Mouse (Mus musculus): ENCODE measurements at regions not wholly inside any gene's neighbourhood (a gene's known extent, or its start where the extent isn't known, plus 50 kb on each side); places are given as distances from the start of the nearest gene placed in this dataset.
"Not testable (repeated sequence)": the region's sequence is repeated elsewhere in the genome, so short reads cannot be mapped to it uniquely, and the experiment has no call there.

DNA sequence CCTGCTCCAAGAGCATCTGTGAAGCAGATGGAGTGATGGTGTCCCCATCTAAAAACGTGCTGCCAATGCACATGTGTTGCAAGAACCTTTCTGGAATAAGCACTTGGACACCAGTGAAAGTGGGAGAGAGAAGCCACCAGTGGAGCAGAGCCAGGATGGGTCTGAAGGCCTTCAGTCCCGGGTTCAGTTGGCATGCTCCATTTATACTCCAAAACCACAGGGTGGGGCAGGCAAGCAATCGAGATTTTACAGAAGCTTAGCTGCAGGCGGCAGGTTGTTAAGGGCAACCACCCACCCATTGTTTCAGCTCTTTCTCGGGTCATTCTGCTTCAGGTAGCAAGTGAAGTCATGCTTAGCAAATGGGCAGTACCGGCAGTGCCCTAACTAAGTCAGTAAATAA is 51.8 kb upstream of the Sv2b start:
- peak in 1 of 2 experiments; percentile 58 for DNase-seq (ENCODE audit: low spot score in 2 of 2)

DNA sequence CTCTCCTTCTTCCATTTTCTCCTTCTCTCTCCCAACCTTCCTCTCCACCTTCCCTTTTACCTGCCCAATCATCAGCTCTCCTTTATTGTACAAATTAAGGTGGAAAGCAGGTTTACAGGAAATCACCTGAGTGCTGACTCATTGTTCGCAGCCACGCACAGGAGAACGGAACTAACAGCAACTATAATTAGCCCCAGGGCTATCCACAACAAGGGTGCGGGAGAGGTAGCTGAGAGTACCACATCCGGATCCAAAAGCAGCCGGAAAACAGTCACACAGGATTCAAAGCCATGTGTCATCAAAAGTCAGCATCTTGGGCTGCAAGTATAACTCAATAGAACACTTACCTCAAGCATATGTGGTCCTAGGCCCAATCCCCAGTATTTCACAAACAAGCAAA is 53.5 kb upstream of the Sv2b start:
- DNase-seq (ENCODE audit: low spot score in 2 of 2) = no peak

DNA sequence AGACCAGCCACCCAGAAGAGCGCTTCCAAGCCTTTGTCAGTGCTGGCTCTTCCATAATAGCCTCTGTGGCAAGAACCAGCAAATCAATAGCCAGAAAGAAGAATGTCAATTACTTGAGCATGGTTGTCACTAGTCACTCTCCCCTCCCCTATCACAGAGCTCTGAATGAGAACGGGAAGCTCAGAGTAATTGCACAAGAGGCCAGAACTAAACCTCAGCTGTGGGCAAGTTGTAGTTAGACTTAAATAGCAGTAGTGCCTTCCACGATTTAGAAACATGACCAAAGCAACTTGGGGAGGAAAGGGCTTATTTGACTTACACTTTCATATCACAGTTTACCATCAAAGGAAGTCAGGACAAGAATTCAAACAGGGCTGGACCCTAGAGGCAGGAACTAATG is 56.4 kb upstream of the Sv2b start:
- DNase-seq (ENCODE audit: low spot score in 2 of 2) = no peak

DNA sequence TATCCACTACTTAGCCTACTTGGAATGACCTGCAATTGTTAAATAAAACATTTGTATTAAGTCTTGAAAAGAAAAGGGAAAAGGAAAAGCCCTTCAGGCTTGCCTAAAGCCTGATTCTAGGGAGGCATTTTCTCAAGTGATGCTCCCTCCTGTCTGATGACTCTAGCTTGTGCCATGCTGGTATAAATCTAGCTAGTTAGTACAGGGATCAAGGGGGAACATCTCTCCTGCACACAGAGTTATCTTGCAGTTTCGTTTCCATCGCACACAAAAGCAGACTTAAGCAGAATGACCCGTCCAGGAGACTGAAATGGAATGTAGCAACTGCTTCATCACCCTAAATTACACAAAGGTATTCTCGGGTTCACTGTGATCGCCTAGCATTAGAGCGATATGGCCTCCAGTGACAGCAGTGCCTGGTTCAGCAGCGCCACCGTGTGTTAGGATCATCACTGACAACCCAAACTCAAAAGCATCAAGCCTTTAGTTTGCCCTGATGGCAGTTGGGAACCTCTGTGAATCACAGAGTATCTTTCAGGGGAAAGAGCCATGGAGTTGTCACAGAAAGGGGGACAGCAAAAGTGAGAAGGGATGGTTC is 57.3 kb upstream of the Sv2b start:
- peak; percentile 62 to 94 for DNase-seq (ENCODE audit: low spot score in 2 of 2)

DNA sequence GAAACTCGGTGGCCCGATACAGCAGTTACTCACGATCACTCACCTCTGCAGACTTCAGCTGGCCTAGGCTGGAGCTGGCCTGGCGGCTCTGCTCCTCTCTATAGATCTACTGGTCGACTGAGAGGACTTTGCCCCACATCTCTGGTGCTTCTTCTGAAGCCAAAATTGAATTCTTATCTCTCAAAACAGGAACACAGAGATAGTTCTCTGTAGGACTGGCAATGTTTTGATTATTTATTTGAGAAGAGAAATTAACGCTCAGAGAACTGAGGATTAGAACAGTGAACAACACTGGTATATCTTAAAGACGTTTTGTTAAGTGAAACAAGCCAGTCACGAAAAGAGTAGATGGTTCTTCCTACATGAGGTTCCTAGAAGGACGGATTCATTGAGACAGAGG is 59.3 kb upstream of the Sv2b start:
- DNase-seq (ENCODE audit: low spot score in 2 of 2) = no peak

DNA sequence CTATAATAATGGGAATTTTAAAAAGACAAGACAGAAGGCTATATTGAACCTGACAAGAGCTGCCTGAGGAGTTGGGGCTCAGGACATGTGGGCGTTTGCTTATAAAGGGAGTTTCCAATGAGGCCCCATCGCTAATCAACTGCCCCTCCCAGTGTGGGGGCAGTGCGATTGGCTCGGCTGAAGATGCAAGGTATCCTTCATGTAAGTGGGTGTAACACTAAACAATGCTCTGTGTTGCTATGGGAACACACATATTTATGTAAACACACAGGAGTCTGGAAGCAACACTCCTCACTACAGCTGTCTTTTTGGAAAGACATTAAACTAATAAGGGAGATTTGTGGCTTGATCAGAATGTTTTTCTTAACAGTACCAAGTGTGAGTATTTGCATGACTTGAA is 60.3 kb upstream of the Sv2b start:
- no peak for DNase-seq (ENCODE audit: low spot score in 2 of 2)

DNA sequence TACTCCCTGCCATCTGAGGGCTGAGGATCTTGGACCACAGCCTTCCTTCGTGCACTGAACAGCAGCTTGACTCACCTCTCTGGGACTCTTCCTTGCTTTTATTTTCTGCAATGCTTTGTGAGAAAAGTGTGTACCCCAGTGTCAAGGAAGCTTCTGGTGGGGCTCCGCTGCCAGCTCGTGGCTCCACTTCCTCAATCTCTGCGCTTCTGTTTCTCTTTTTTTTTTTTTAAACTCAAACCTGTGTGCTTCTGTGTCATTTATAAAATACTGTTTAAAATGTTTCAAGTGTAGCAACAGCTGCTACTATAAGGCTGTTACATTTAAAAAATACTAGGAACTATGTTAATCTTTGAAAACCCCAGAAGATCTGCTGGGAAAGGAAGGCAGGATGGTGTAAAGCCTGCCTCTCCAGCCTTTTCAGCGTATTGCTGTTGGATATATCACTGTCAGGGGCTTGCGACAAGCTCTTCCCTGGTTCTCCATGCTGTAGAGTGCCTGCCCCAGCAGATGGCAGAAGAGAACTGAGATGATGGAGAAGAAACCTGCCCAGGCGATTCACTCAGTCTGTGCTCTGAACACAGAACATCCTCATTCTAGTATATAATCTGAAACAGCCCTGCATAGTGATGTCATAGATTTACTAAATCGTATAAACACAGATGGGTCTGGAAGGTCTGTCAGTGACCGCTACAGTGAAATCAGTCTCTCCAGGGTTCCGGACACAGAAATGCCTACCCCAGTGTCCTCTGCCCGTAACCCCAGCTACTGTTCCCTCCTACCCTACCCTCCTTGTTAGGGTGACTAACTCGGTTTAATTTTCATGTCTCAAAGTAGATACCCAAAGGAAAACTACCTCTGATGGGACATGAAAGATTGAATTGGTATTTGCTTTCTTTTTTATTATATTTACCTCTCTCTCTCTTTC is 61.8 kb upstream of the Sv2b start:
- peak; percentile 82 to 92 for DNase-seq (ENCODE audit: low spot score in 2 of 2)

DNA sequence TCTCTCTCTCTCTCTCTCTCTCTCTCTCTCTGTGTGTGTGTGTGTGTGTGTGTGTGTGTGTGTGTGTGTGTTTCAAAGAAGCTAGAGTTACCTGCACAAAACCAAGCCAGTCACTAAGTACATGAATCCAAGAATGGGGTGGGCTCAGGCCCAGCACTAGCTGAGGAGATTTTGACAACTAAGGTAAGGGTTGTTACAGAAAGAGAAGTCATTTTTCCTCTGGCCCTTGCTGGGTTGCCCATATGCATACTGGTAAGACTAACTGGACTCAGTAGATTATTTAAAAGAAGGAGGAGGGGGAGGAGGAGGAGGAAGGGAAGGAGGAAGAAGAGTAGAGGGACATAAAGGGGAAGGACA is 62.4 kb upstream of the Sv2b start:
- DNase-seq (ENCODE audit: low spot score in 2 of 2) = no peak

DNA sequence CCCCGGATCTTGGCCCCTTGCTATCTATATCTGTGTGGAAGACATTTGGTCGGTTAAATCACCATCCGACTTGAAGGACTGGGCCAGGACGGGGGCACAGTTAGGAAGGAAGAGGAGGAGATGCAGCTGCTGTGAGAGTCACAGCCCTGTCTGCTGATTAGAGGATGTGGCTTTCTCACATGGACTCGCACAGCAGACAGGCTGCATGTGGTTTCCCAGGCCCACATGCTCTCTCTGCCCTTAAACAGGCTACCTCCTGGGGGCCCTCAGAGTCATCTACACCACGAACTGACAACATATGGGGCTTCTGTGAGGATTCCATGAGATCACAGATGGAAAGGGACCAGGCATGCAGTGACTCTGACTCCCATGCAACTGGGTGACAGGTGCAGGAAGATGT is 62.9 kb upstream of the Sv2b start:
- DNase-seq (ENCODE audit: low spot score in 2 of 2) = no peak

DNA sequence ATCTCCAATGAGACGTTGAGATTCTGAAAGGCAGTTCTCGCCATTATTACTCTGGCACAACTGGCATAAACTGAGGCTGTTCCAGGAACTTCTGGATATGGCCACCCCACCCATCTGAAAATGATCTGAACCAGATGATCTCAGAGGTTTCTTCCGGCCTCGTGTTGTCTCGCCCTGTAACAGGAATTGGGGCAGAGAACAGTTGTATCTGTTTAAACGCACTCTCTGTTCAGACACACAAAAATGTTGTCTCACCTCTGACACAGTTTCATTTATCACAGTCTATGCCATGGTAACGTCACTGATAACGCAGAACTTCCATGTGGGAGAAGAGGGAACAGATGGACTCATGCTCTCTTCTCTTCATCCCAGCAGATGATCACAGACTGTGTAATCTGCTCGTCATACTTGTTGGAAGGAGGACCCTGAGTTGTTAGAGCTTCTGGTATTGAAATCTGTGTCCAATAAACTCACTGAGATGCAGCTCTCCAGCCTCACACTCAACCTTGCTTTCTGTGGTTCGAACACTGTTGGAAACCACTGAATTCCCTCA is 63.9 kb upstream of the Sv2b start:
- peak; percentile 20 to 70 for DNase-seq (ENCODE audit: low spot score in 2 of 2)

DNA sequence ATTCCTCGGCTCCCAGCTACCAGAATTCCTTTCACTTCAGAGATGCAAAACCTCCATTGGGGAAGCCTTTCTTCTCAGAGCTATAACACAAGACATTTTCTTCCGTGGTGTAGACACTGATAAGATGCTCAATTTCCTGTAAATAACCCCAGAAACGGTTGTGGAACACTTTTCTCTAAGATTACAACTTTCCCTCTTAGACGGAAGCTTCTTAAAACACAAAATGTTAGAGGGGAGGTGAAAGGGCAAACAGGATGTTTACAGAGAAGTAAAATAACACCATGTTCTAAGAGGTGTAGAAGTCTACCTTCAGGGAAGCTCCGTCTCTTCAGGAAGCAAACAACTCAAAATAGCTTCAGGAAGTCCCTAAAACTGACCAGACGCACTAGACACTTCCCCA is 65.4 kb upstream of the Sv2b start:
- DNase-seq (ENCODE audit: low spot score in 2 of 2) = no peak

DNA sequence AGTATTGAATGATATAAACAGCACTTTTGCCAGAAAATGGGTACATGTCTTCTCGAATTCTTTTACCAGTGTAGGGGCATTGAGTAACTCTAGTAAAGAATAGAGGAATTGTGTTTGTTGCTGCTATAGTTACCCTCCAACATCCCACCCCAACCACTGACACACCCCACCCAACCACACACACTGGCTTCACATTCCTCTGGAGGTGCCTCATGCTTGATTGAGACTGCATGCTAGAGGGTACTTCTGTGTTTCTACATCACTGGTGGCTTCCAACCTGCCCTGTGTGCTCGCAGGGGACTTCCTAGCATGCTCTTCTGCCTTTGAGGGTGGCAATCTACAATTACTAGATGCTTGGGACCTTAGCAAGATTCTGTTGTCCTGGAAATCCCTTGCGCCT is 70.5 kb upstream of the Sv2b start:
- DNase-seq (ENCODE audit: low spot score in 2 of 2) = no peak

DNA sequence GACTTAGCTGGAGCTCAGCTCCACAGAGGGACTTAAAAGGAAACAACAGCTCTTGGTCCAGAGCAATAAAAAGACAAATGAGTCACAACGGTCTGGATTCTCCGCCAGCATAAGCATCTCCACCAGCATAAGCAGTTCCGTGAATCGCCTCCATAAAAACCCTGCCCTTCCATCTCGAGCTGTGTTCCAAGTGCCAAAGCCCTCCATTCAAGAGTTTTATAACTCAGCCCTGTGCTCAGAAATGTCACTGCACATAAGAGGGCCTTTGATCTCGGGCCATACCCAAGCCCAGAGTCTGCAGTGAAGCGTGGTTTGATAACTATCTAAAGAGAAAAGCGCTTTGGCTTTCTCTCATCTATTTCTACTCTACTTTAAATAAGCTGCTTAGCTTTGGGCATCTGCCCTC is 70.8 kb upstream of the Akap13 start:
- no peak for DNase-seq (ENCODE audit: low spot score in 2 of 2)

DNA sequence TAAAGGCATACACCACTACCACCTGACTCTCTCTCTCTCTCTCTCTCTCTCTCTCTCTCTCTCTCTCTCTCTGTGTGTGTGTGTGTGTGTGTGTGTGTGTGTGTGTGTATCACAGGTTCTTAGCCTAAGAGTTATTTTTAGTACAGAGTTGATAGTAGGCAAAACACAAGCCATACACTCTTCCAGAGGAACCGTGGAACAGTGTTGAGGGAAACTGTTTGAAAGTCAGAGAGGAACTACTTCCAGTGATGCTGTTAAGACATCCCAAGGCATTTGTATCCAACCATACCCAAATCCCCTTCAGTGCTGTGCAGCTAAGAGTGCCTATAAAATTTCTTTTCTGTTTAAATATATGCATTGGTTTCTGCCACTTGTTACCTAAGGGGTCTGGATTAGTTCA is 68.3 kb upstream of the Akap13 start:
- DNase-seq (ENCODE audit: low spot score in 2 of 2) = no peak

DNA sequence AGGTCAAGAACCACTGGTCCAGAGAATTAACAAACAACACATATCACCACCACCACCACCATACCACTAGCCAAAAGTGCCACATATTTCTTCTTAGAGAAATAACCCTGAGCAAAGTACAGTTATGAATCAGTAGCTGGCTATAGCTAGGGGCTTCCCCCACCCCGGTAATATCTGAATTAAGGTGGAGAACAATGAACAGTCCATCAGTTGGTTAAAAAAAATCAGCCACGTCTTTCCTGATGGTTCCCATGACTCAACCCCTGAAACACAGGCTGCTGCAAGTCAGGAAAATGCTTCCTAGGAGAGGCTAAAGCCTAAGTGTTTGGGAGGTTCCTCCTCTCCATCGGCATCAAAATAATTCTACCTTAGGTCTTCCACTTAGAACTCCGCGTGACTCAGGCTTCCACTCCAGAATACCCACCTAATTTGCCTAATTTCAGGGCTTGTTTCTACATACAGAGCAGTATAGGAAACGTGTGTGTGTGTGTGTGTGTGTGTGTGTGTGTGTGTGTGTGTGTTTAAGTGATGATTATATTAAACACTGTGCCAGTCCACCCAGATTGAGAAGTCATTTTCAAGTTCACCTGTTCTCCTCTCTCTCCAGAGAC is 67.4 kb upstream of the Akap13 start:
- no peak for DNase-seq (ENCODE audit: low spot score in 2 of 2)

DNA sequence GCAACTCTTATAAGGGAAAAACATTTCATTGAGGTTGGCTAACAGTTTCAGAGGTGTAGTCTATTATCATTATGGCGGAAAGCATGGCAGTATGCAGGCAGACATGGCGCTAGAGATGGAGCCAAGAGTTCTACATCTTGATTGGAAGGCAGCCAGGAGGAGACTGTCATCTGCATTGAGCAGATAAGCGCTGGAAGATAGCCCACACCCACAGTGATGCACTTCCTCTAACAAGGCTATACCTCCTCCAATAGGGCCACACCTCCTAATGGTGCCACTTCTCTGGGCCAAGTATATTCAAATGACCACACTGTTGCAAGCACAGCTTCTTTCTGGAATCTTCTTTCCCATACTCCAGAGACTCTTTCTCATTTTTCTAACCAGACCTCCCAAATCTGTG is 65.2 kb upstream of the Akap13 start:
- DNase-seq (ENCODE audit: low spot score in 2 of 2) = no peak

DNA sequence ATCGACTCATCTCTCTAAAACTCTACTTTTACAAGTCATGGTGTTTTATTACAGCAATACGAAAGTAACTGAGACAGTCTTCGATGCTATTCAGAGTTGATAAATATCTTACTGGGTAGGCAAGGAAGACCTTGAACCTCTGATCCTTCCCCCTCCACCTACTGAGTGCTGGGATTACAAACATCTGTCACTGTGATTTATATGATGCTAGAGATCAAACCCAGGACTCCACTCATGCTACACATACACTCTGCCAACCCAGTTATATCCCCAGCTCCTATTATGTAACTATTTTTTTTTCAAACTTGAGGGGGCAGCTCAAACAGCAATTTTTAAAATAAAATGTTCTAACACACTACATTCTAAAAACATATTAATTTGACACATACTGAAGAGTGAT is 62.6 kb upstream of the Akap13 start:
- DNase-seq (ENCODE audit: low spot score in 2 of 2) = no peak

DNA sequence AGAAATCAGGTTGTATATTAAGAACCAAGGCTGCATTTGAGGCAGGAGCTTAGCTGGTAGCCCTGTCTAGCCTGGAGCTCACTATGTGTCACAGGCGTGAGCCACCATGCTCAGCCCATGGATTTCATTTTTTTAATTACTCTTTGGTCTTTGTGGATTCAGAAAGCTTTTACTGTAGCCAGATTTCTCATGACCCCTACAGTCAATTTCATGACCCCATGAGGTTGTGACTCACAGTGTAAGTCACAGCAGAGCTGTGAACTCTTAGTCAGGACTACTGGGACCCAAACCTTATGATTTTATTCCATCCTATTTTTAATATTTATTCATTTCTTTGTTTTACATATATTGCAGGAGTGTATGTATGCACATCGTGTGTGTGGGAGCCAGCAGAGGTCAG is 61.9 kb upstream of the Akap13 start:
- DNase-seq (ENCODE audit: low spot score in 2 of 2) = no peak

DNA sequence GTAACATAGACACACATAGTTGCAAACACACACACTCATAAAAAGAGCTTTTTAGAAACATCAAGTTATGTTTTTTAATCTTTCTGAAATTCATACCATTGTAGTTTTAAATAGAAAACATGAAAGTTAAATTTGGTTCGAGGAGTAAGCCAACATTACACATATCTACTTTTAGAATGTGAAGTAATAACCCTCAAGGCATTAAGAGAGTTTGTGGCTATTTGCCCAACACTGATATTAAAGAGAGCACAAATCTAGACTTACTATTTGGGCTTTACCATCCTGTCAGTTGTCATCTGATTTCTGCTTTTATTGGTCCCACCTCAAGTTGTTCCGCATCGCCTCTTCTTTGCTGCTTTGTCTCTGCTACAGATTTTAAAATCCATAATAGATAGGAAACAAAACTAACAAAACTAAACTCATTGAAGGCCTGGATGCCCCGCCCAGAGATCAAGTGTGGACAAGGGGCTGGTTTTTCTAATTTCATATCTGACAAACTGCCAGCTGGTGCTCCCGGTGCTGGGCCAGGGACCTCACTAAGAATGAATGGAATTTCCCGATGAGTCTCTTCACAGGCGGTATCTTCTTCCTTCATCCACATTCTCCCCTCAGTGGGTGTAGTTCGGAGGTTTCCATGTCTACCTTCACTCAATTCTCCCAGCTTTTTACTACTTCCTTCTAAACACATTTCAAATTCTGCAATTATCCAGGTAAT is 60.3 kb upstream of the Akap13 start:
- no peak for DNase-seq (ENCODE audit: low spot score in 2 of 2)

DNA sequence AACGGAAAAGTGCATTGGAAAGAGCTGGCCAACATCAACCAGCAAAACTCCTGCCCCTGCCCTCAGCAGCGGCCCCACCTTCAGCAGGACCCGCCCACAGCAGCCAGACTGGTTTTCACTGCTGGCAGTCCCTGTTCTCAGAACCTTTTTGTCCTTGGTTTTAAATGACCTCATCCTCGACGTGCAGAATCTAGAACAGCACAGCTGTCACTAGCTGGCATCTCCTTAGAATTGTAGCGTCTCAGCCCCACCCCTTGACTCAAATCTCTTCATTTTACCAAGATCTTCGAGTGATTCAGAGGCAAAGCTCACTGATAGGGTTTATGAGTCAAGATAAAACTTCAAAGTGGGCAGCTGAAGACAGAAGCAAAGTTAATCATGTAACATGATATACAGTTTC is 57.8 kb upstream of the Akap13 start:
- no peak for DNase-seq (ENCODE audit: low spot score in 2 of 2)

DNA sequence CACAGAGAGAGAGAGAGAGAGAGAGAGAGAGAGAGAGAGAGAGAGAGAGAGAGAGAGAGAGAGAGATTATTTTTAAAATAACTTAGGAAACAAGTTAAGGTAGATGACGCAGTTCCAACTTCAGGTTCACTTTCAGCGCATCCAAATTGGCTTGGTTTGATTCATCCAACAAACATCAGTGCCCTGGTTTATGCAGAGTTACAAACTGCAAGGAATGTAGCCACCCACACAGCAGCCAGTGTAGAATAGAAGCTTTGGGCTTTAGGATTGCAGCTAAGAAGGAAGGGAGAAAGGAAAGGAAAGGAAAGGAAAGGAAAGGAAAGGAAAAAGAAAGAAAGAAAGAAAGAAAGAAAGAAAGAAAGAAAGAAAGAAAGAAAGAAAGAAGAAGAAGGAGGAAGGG is 56.9 kb upstream of the Akap13 start:
- DNase-seq (ENCODE audit: low spot score in 2 of 2) = not testable (repeated sequence)

Measured in layer of hippocampus, adult 18-20 months (tissue).